Mouse (Mus musculus) activated CD4-positive, CD25-positive, alpha-beta regulatory T cell, adult 4 months (primary cell): ENCODE data around the gene Msh4. TPM values are rescaled to one million over a fixed set of nuclear protein-coding genes. Genes with fewer than 3 reads are reported as not detected.

Experiments
- ATAC-seq: one replicate; pipeline ENCODE4 v1.8.0; 2017
- polyA plus RNA-seq, 2 experiments: library from polyadenylated mRNA; unstranded; fragments of 100-300 nt; shearing (Covaris generic); gene quantifications; one replicate each; pipeline ENCODE4 v1.2.1; 2017

Gene Msh4
- polyA plus RNA-seq, 2 experiments from 2014 or later, result 0.16 TPM; not detected in 1

- ATAC-seq, result no peak
Observed at GRCm38 (mm10) chr3:153808406-153808805, 97.5 kb downstream of the Msh4 start.

GRCm38 (mm10) chr3:153807444-153808149 is 98.3 kb downstream of the Msh4 start:
- no peak for ATAC-seq

Other genes starting within 250 kb of the Msh4 start
- 10 to 100 TPM; 29.1 to 52.4 TPM for gene St6galnac3, start 181.0 kb downstream of the Msh4 start, polyA plus RNA-seq
- under 1 TPM in 1 of 2 experiments, not detected in 1; 0.24 TPM for gene Asb17, start 61.9 kb downstream of the Msh4 start, polyA plus RNA-seq
- 10 to 100 TPM; 37.5 to 45.8 TPM for gene Rabggtb, start 6.9 kb upstream of the Msh4 start, polyA plus RNA-seq
- 10 to 100 TPM; 32.9 to 36.5 TPM for gene Acadm, start 38.5 kb upstream of the Msh4 start, polyA plus RNA-seq
- not detected for gene Slc44a5, start 67.3 kb upstream of the Msh4 start, polyA plus RNA-seq